Mouse (Mus musculus) frontal cortex, postnatal 14 days (tissue): ENCODE data around the gene Col4a3.

Source experiments
- DNase-seq, 2 experiments: peaks; one replicate each; pipeline ENCODE4 v3.0.0; 2022; ENCODE audit warnings: low spot score in 2 of 2

The Col4a3 gene

DNA sequence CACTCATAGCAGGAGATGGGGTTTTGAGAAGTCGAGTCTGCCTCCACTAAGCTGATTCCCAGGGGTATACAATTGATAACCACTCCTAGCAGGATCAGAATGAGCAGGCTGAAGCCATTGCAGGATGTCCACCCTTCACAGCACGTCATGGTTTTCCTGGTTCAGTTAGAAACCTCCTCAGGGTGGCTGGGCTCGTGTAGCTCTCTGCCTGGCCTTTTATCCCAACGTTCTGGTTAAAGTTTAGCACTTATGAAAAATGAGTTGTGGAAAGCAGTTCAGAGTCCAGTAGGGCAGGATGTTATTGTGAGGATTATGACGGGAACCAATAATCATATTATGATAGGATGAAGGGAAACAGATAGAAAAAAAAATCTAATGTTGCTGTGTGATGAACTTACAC is 181.5 kb downstream of the Col4a3 start, which contains the start of gene Tm4sf20:
TSS of gene Tm4sf20 (minus strand) at position 193 of the 400 bp plus-strand sequence.
- no peak for DNase-seq

DNA sequence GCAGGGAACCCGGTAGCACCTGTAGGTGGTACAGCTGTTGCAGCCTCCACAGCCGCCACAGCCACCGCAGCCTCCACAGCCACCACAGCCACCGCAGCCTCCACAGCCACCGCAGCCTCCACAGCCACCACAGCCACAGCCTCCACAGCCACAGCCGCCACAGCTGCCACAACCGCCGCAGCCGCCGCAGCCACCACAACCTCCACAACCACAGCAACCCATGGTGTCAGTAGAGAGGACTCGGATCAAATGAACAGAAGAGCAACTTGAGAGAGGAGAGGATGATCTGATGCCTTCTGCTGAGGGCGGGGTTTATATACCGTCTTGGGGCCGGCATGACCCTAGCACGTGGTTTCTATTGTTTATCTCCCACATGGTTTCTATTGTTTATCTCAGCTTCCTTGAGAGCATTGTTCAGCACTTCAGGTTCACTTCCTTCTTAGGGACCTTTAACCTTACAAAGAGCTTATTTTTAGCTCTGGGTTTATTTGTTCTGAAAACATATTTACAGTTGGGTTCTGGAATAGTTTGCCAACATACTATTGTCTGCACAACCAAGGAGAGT is 184.4 kb downstream of the Col4a3 start, which contains the start of gene Gm47791:
TSS of gene Gm47791 (minus strand) at position 222 of the 565 bp plus-strand sequence.
- no peak for DNase-seq
